Mouse (Mus musculus): ENCODE measurements at regions not wholly inside any gene's neighbourhood (a gene's known extent, or its start where the extent isn't known, plus 50 kb on each side); places are given as distances from the start of the nearest gene placed in this dataset.

GRCm38 (mm10) chr7:75063816-75064215, 245.2 kb downstream of the Sv2b start:
- no peak for ATAC-seq (ENCODE audit: poor library complexity, severe bottlenecking)

GRCm38 (mm10) chr7:75050231-75050630, 258.8 kb downstream of the Sv2b start:
- ATAC-seq (ENCODE audit: poor library complexity, severe bottlenecking): no peak

- no peak for ATAC-seq (ENCODE audit: poor library complexity, severe bottlenecking)
Measured at GRCm38 (mm10) chr7:75049751-75050150, 259.3 kb downstream of the Sv2b start.

GRCm38 (mm10) chr7:75048822-75049221, 260.2 kb downstream of the Sv2b start:
- ATAC-seq (ENCODE audit: poor library complexity, severe bottlenecking): no peak

- no peak for ATAC-seq (ENCODE audit: poor library complexity, severe bottlenecking)
Measured at GRCm38 (mm10) chr7:75047827-75048226, 261.2 kb downstream of the Sv2b start.

- no peak for ATAC-seq (ENCODE audit: poor library complexity, severe bottlenecking)
Measured at GRCm38 (mm10) chr7:75040871-75041270, 268.2 kb downstream of the Sv2b start.

GRCm38 (mm10) chr7:75026191-75026590, 282.9 kb downstream of the Sv2b start:
- no peak for ATAC-seq (ENCODE audit: poor library complexity, severe bottlenecking)

- ATAC-seq (ENCODE audit: poor library complexity, severe bottlenecking): no peak
Measured at GRCm38 (mm10) chr7:75021966-75022365, 287.1 kb downstream of the Sv2b start.

GRCm38 (mm10) chr7:75018640-75019039, 290.4 kb downstream of the Sv2b start:
- ATAC-seq (ENCODE audit: poor library complexity, severe bottlenecking): no peak

- no peak for ATAC-seq (ENCODE audit: poor library complexity, severe bottlenecking)
Measured at GRCm38 (mm10) chr7:75008481-75008880, 300.6 kb downstream of the Sv2b start.

GRCm38 (mm10) chr7:74990198-74990597, 318.9 kb downstream of the Sv2b start:
- no peak for ATAC-seq (ENCODE audit: poor library complexity, severe bottlenecking)

- no peak for ATAC-seq (ENCODE audit: poor library complexity, severe bottlenecking)
Measured at GRCm38 (mm10) chr7:74979479-74979878, 329.6 kb downstream of the Sv2b start.

GRCm38 (mm10) chr7:74975986-74976385, 333.1 kb downstream of the Sv2b start:
- ATAC-seq (ENCODE audit: poor library complexity, severe bottlenecking): no peak

- ATAC-seq (ENCODE audit: poor library complexity, severe bottlenecking): 0 out of 2 replicates have a peak, but pooled peaks have one; percentile 43
Measured at GRCm38 (mm10) chr7:74974448-74974847, 334.6 kb downstream of the Sv2b start.

- peak; percentile 68 for ATAC-seq (ENCODE audit: poor library complexity, severe bottlenecking)
Measured at GRCm38 (mm10) chr7:74944421-74945098, 364.5 kb downstream of the Sv2b start.

- ATAC-seq (ENCODE audit: poor library complexity, severe bottlenecking): no peak
Measured at GRCm38 (mm10) chr7:74942917-74943316, 366.1 kb downstream of the Sv2b start.

- ATAC-seq (ENCODE audit: poor library complexity, severe bottlenecking): no peak
Measured at GRCm38 (mm10) chr7:74942146-74942545, 366.9 kb downstream of the Sv2b start.

- ATAC-seq (ENCODE audit: poor library complexity, severe bottlenecking): no peak
Measured at GRCm38 (mm10) chr7:74929142-74929829, 374.7 kb upstream of the Slco3a1 start.

- peak; percentile 57; the same call in 1 of the 2 replicates for ATAC-seq (ENCODE audit: poor library complexity, severe bottlenecking)
Measured at GRCm38 (mm10) chr7:74928226-74928927, 373.8 kb upstream of the Slco3a1 start.

- ATAC-seq (ENCODE audit: poor library complexity, severe bottlenecking): no peak
Measured at GRCm38 (mm10) chr7:74926729-74927128, 372.1 kb upstream of the Slco3a1 start.

GRCm38 (mm10) chr7:74924156-74924555, 369.6 kb upstream of the Slco3a1 start:
- no peak for ATAC-seq (ENCODE audit: poor library complexity, severe bottlenecking)

Measured in megakaryocyte, adult 5-6 weeks (primary cell).